Mouse (Mus musculus) midbrain, embryonic 16.5 days (tissue): Measurements from ENCODE around the gene Nup210l. TPM values are rescaled to one million over a fixed set of nuclear protein-coding genes. Genes with fewer than 3 reads are reported as not detected.

Source experiments
- ATAC-seq: fragments of 200-750 bp; cut with Nextera tagmentation; 2 replicates; pipeline ENCODE4 v1.8.0; 2017; ENCODE audit warnings: moderate TSS enrichment
- H3K27ac ChIP-seq: fragments of 300-500 bp; sonication (generic); 2 replicates; pipeline ENCODE4 v1.5.1; 2014; ENCODE audit warnings: mild to moderate bottlenecking, low read length, mixed read lengths
- H3K27me3 ChIP-seq: fragments of 300-500 bp; sonication (generic); 2 replicates; pipeline ENCODE4 v1.6.1; 2014; ENCODE audit warnings: low read depth, low read length, mixed read lengths; ENCODE audit not compliant: control insufficient read depth, insufficient read depth
- H3K36me3 ChIP-seq: fragments of 300-500 bp; sonication (generic); 2 replicates; pipeline ENCODE4 v1.6.1; 2014; ENCODE audit warnings: mild to moderate bottlenecking, low read length, moderate library complexity, mixed read lengths; ENCODE audit not compliant: control insufficient read depth, insufficient read depth
- H3K4me1 ChIP-seq: fragments of 300-500 bp; sonication (generic); 2 replicates; pipeline ENCODE4 v1.6.1; 2014; ENCODE audit warnings: mild to moderate bottlenecking, low read length, mixed read lengths; ENCODE audit not compliant: control insufficient read depth, insufficient read depth
- H3K4me2 ChIP-seq: fragments of 300-500 bp; sonication (generic); 2 replicates; pipeline ENCODE4 v1.6.1; 2014; ENCODE audit warnings: mild to moderate bottlenecking, low read length, mixed read lengths
- H3K4me3 ChIP-seq: fragments of 300-500 bp; sonication (generic); 2 replicates; pipeline ENCODE4 v1.5.1; 2014; ENCODE audit warnings: low read depth, mild to moderate bottlenecking, low read length, moderate library complexity, mixed read lengths
- H3K9ac ChIP-seq: fragments of 300-500 bp; sonication (generic); 2 replicates; pipeline ENCODE4 v1.6.1; 2014; ENCODE audit warnings: low read depth, low read length, mixed read lengths
- H3K9me3 ChIP-seq: fragments of 300-500 bp; sonication (generic); replicated peaks from 2 replicates; pipeline ENCODE4 v1.6.1; 2014; ENCODE audit warnings: mild to moderate bottlenecking, low read length, mixed read lengths; ENCODE audit not compliant: control insufficient read depth, poor library complexity, severe bottlenecking
- WGBS: fragments of 180-500 bp; shearing (Covaris S2); extraction: QIAGEN DNeasy Blood & Tissue Kit; methylation state at CpG from one replicate; pipeline ENCODE4 v1.1.7; 2014; 5-methylcytosine and 5-hydroxymethylcytosine counted together
- polyA plus RNA-seq: library from polyadenylated mRNA; unstranded; fragments of >200 nt; fragmentation: Nextera tagmentation; extraction: Ambion mirVana; gene quantifications from 2 replicates; pipeline ENCODE4 v1.2.1, GENCODE M21; 2015

Nup210l gene
- polyA plus RNA-seq, 1 experiment from 2014 or later = 0.16 TPM

DNA sequence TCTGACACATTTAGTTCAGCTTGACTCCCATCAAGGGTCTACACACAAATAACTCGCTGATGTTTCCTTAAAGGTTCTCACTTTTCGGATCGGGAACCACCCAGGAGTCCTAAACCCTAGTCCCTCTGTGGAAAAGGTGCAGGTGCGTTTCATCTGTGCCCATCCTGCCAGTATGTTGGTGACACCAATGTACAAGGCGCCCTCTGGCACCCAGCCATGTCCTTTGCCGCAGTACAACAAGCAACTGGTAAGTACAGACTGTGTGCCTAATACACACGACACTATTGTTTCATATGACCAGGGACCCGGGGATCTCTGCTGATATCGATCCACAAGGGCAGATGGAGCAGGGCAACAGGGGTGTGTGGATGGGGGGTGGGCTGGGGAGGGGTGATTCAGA is 55.8 kb downstream of the Nup210l start:
- Histone ChIP-seq H3K36me3 (no peaks in the 10 kb centered on the region), H3K27me3 (no peaks in the 10 kb centered on the region), H3K9ac (no peak overlapping the region), H3K4me2 (no peak overlapping the region), H3K4me1 (no peaks in the 10 kb centered on the region), H3K4me3 (no peak overlapping the region), H3K9me3 (no peaks in the 10 kb centered on the region), H3K27ac (no peak overlapping the region)
- 89% methylated on average over 9 of the region's 9 CpGs for WGBS
- no peak for ATAC-seq

DNA sequence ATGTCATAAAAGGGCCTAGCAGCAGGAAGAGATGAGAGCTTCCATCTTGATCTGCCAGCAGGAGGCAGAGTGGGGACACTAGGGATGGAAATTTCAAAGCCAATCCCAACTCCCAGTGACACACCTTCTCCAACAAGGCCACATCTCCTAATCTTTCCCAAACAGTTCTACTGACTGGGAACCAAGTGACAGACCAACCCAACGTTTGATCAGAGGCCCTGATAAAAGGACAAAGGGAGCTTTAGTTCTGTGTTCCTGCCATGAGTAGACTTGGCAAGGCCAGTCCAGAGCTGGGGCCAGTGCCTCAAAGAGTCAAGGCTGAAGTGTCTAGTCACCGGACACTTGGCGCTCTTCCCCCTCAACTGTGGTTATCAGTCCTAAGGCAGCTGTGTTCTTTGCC is 57.6 kb downstream of the Nup210l start:
- no peaks in the 10 kb centered on the region for H3K36me3 ChIP-seq
- H3K27me3 ChIP-seq = no peaks in the 10 kb centered on the region
- no peak for ATAC-seq
- no peak overlapping the region for H3K4me2 ChIP-seq
- H3K27ac ChIP-seq = no peak overlapping the region
- no peak overlapping the region for H3K4me3 ChIP-seq
- H3K4me1 ChIP-seq = no peaks in the 10 kb centered on the region
- no peak overlapping the region for H3K9ac ChIP-seq
- H3K9me3 ChIP-seq = no peaks in the 10 kb centered on the region
- WGBS = 88% methylated on average over 3 of the region's 3 CpGs

- no peak for ATAC-seq
- Histone ChIP-seq H3K4me3 (no peak overlapping the region), H3K27ac (no peak overlapping the region), H3K27me3 (no peaks in the 10 kb centered on the region), H3K36me3 (no peaks in the 10 kb centered on the region), H3K9ac (no peak overlapping the region), H3K4me2 (no peak overlapping the region), H3K9me3 (no peaks in the 10 kb centered on the region), H3K4me1 (no peaks in the 10 kb centered on the region)
- WGBS = 77% methylated on average over 3 of the region's 3 CpGs
Observed at GRCm38 (mm10) chr3:90179566-90179965, 75.6 kb downstream of the Nup210l start.

- no peak for ATAC-seq
- Histone ChIP-seq H3K36me3 (no peaks in the 10 kb centered on the region), H3K27ac (no peak overlapping the region), H3K4me2 (no peak overlapping the region), H3K27me3 (no peaks in the 10 kb centered on the region), H3K9me3 (no peaks in the 10 kb centered on the region), H3K4me1 (no peaks in the 10 kb centered on the region), H3K4me3 (no peak overlapping the region), H3K9ac (no peak overlapping the region)
- 67% methylated on average over 3 of the region's 3 CpGs for WGBS
Observed at GRCm38 (mm10) chr3:90183581-90183980, 79.6 kb downstream of the Nup210l start.

GRCm38 (mm10) chr3:90190859-90191510 is 87.1 kb downstream of the Nup210l start:
- ATAC-seq = no peak
- no peaks in the 10 kb centered on the region for H3K27me3 ChIP-seq
- no peak overlapping the region for H3K4me2 ChIP-seq
- H3K27ac ChIP-seq = no peak overlapping the region
- no peak overlapping the region for H3K4me3 ChIP-seq
- no peak overlapping the region for H3K9ac ChIP-seq
- 82% methylated on average over 11 of the region's 11 CpGs for WGBS
- no peaks in the 10 kb centered on the region for H3K4me1 ChIP-seq
- no peaks in the 10 kb centered on the region for H3K9me3 ChIP-seq
- H3K36me3 ChIP-seq = no peaks in the 10 kb centered on the region

DNA sequence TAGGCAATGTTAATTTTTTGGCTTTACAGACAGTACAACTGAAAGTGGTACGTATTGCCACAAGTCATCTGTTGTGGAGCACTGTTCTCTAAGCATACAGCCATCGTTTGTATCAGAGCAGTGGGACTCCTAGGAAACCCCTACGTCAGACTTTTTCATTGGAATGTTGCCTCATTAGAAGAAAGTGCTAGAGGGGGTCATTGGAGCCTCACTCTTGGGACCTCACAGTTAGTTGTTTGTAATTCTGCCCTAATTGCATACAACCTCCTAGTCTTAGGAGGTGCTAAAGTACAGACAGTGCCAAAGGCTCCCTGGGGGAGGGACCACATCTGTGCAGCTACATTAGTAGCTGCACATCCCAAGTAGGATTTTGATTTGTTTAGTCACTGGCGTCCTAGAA is 90.8 kb downstream of the Nup210l start:
- no peak overlapping the region for H3K9ac ChIP-seq
- no peak overlapping the region for H3K27ac ChIP-seq
- H3K4me2 ChIP-seq = no peak overlapping the region
- H3K9me3 ChIP-seq = no peaks in the 10 kb centered on the region
- no peaks in the 10 kb centered on the region for H3K4me1 ChIP-seq
- 69% methylated on average over 4 of the region's 4 CpGs for WGBS
- no peak for ATAC-seq
- no peaks in the 10 kb centered on the region for H3K27me3 ChIP-seq
- H3K36me3 ChIP-seq = no peaks in the 10 kb centered on the region
- no peak overlapping the region for H3K4me3 ChIP-seq

DNA sequence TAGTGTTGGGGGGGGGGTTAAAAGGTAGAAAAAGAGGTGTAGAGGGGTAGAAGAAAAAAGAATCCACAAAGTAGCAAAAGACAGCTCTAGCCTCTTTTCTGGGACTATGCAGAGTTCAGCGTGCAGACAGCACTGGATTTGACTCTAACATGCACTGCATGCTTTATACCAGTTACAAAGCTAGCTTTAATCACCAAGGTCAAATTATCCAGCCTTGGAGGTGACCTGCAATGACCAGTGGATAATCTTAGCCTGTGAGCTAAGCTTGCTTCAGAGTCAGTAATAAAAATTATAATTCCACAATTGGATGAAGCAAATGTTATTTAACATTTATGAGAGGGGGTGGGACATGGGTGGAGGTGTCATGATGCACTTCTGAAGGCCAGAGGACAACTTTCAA is 91.7 kb downstream of the Nup210l start:
- Histone ChIP-seq H3K9me3 (no peaks in the 10 kb centered on the region), H3K4me1 (no peaks in the 10 kb centered on the region), H3K4me3 (no peak overlapping the region), H3K9ac (no peak overlapping the region), H3K4me2 (no peak overlapping the region), H3K27ac (no peak overlapping the region), H3K36me3 (no peaks in the 10 kb centered on the region), H3K27me3 (no peaks in the 10 kb centered on the region)
- 75% methylated on average over 1 of the region's 1 CpGs for WGBS
- ATAC-seq = no peak

DNA sequence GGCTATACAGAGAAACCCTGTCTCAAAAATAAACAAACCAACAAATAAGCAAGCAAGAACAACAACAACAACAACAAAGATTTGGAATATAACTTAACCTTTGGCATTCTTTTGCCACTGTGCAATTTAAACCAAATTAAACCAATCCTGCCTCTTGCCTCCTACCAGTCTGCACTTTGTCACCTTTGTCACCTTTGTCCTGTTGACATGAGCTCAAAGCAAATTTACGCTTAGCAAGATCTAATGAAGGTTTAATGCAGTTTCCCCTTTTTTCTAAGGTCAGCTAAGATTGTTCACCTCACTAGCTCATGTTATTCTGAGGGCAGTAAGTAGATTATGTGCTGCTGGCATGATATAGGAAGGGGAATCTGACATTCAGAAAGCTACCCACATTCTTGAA is 93.6 kb downstream of the Nup210l start:
- Histone ChIP-seq H3K4me3 (no peak overlapping the region), H3K27ac (no peak overlapping the region), H3K4me2 (no peak overlapping the region), H3K4me1 (no peaks in the 10 kb centered on the region), H3K36me3 (no peaks in the 10 kb centered on the region), H3K27me3 (no peaks in the 10 kb centered on the region), H3K9ac (no peak overlapping the region), H3K9me3 (no peaks in the 10 kb centered on the region)
- 81% methylated on average over 1 of the region's 1 CpGs for WGBS
- no peak for ATAC-seq

- 76% methylated on average over 1 of the region's 1 CpGs for WGBS
- Histone ChIP-seq H3K27ac (no peak overlapping the region), H3K36me3 (peaks cover 5% of the 10 kb centered on the region; the same call in 1 of the 2 replicates), H3K4me2 (no peak overlapping the region), H3K4me1 (no peaks in the 10 kb centered on the region), H3K4me3 (no peak overlapping the region), H3K9me3 (no peaks in the 10 kb centered on the region), H3K9ac (no peak overlapping the region), H3K27me3 (no peaks in the 10 kb centered on the region)
- ATAC-seq = no peak
Observed at GRCm38 (mm10) chr3:90202884-90203283, 99.0 kb downstream of the Nup210l start.
